Mouse (Mus musculus): ENCODE results near the gene Fsip1. TPM values are rescaled to one million over a fixed set of nuclear protein-coding genes. Genes with fewer than 3 reads are reported as not detected.
A peak's percentile ranks its signal among the peaks of the same experiment; 100 is the strongest.

Gene Fsip1
- polyA plus RNA-seq, 2 experiments: 0.32 to 0.40 TPM

DNA sequence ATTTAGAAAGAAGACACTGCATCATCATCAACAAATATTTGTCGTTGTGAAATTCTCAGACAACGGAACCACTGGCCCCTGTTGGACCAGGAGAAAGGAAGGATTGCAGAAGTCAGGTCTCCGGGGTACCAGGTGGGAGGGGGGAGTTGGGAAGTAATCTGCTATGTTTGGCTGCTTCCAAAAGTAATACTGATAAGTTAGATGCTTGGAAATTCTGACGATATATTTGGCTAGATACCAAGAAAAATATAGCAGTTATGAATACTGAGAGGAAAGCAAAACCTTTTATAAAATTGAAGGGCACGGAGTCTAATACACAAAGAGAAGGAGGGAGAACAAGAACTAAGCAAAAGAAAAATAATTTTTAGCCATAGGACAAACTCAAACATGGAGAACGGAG is 117.5 kb downstream of the Fsip1 start:
- no peak overlapping the region for H3K4me2 ChIP-seq (replicated peaks; ENCODE audit: low read depth, low read length, severe bottlenecking)
- H3K9ac ChIP-seq (ENCODE audit: low read depth, low read length, severe bottlenecking): no peak overlapping the region
- no peak overlapping the region for H3K4me3 ChIP-seq (replicated peaks; ENCODE audit: low read length)
- no peak overlapping the region for H3K27ac ChIP-seq (replicated peaks; ENCODE audit: low read depth, low read length)
- H3K9me3 ChIP-seq (ENCODE audit: control insufficient read depth, low read length): no peaks in the 10 kb centered on the region
- no peak for TF ChIP-seq POLR2A (IDR thresholded peaks at IDR 0.05; ENCODE audit: borderline replicate concordance, extremely low read depth, insufficient read depth, insufficient read length)
- WGBS: 74% methylated on average over 6 of the region's 6 CpGs
- no peaks in the 10 kb centered on the region for H3K27me3 ChIP-seq (ENCODE audit: control insufficient read depth, insufficient read depth, low read length)
- ATAC-seq (ENCODE audit: low FRiP score, low read depth): no peak
- no peaks in the 10 kb centered on the region; the same call in 1 of the 2 replicates for H3K4me1 ChIP-seq (ENCODE audit: control insufficient read depth, insufficient read depth, low read length)
- DNase-seq (ENCODE audit: low spot score): peak; percentile 68
- H3K36me3 ChIP-seq (ENCODE audit: control insufficient read depth, insufficient read depth, low read length): no peaks in the 10 kb centered on the region

DNA sequence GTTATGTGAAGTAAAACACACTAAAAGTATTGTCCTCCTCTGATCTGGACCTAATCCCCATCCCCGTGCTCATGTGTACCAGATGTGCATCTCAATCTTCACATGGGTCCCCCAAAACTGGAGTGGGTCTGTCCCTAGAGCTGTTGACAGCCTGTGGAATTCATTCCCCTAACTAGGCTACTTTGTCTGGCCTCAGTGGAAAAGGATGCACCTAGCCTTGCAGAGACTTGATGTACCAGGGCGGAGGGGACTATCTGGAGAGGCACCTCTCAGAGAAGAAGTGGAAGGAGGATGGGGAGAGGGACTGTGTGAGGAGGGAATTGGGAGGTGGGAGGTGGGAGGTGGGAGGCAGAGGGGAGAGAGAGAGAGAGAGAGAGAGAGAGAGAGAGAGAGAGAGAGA is 119.0 kb downstream of the Fsip1 start:
- H3K4me2 ChIP-seq (replicated peaks; ENCODE audit: low read depth, low read length, severe bottlenecking): no peak overlapping the region
- TF ChIP-seq POLR2A (IDR thresholded peaks at IDR 0.05; ENCODE audit: borderline replicate concordance, extremely low read depth, insufficient read depth, insufficient read length): no peak
- H3K27me3 ChIP-seq (ENCODE audit: control insufficient read depth, insufficient read depth, low read length): no peaks in the 10 kb centered on the region
- H3K9me3 ChIP-seq (ENCODE audit: control insufficient read depth, low read length): no peaks in the 10 kb centered on the region
- DNase-seq (ENCODE audit: low spot score): no peak
- no peak overlapping the region for H3K9ac ChIP-seq (ENCODE audit: low read depth, low read length, severe bottlenecking)
- no peaks in the 10 kb centered on the region for H3K36me3 ChIP-seq (ENCODE audit: control insufficient read depth, insufficient read depth, low read length)
- H3K27ac ChIP-seq (replicated peaks; ENCODE audit: low read depth, low read length): no peak overlapping the region
- ATAC-seq (ENCODE audit: low FRiP score, low read depth): no peak
- no peaks in the 10 kb centered on the region; the same call in 1 of the 2 replicates for H3K4me1 ChIP-seq (ENCODE audit: control insufficient read depth, insufficient read depth, low read length)
- 81% methylated on average over 2 of the region's 2 CpGs for WGBS
- no peak overlapping the region for H3K4me3 ChIP-seq (replicated peaks; ENCODE audit: low read length)

DNA sequence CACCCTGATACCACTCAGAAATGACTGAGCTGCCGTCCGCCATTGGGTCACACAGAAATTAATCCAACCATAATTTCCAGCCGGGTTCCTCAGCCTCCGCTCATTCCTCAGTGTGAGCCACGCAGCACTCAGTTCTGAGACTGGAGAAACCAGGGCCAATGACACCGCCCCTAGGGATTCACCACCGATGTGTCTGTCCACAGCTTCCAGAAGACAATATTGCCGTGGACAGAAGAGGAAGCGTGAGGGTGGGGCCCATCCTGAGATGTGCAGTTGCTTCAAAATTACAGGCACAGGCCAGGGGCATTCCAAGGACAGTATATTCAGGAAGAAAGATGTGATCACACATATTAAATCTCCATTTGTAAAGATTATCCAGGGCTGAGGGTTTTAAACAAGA is 119.7 kb downstream of the Fsip1 start:
- H3K4me3 ChIP-seq (replicated peaks; ENCODE audit: low read length): no peak overlapping the region
- H3K27me3 ChIP-seq (ENCODE audit: control insufficient read depth, insufficient read depth, low read length): no peaks in the 10 kb centered on the region
- 88% methylated on average over 9 of the region's 9 CpGs for WGBS
- H3K9me3 ChIP-seq (ENCODE audit: control insufficient read depth, low read length): no peaks in the 10 kb centered on the region
- H3K9ac ChIP-seq (ENCODE audit: low read depth, low read length, severe bottlenecking): no peak overlapping the region
- no peak overlapping the region for H3K27ac ChIP-seq (replicated peaks; ENCODE audit: low read depth, low read length)
- no peak for DNase-seq (ENCODE audit: low spot score)
- H3K36me3 ChIP-seq (ENCODE audit: control insufficient read depth, insufficient read depth, low read length): no peaks in the 10 kb centered on the region
- H3K4me2 ChIP-seq (replicated peaks; ENCODE audit: low read depth, low read length, severe bottlenecking): no peak overlapping the region
- TF ChIP-seq POLR2A (IDR thresholded peaks at IDR 0.05; ENCODE audit: borderline replicate concordance, extremely low read depth, insufficient read depth, insufficient read length): no peak
- no peak for ATAC-seq (ENCODE audit: low FRiP score, low read depth)
- H3K4me1 ChIP-seq (ENCODE audit: control insufficient read depth, insufficient read depth, low read length): no peaks in the 10 kb centered on the region; the same call in 1 of the 2 replicates

DNA sequence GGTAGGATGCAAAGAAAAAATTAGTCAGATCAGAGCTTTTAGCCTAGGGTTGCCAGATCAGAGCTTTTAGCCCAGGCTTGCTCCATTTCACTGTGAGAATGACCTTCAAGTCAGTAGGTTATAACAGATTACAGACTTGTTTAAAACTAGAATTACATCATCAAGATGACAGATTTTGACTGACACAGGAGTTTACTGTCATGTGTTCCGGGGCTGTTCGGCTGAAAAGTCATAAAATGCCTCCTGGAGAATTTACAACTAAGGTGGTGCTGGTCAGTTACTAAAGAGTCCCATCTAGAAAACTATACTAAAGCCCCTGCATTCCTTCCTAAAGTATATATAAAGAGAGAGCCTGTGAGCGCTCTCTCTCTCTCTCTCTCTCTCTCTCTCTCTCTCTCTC is 128.5 kb downstream of the Fsip1 start:
- Histone ChIP-seq H3K9ac (ENCODE audit: low read depth, low read length, severe bottlenecking) (no peak overlapping the region), H3K4me2 (replicated peaks; ENCODE audit: low read depth, low read length, severe bottlenecking) (no peak overlapping the region), H3K4me3 (replicated peaks; ENCODE audit: low read length) (no peak overlapping the region), H3K4me1 (ENCODE audit: control insufficient read depth, insufficient read depth, low read length) (no peaks in the 10 kb centered on the region), H3K36me3 (ENCODE audit: control insufficient read depth, insufficient read depth, low read length) (peaks cover 28% of the 10 kb centered on the region), H3K9me3 (ENCODE audit: control insufficient read depth, low read length) (no peaks in the 10 kb centered on the region), H3K27ac (replicated peaks; ENCODE audit: low read depth, low read length) (no peak overlapping the region), H3K27me3 (ENCODE audit: control insufficient read depth, insufficient read depth, low read length) (no peaks in the 10 kb centered on the region)
- 11% methylated on average over 3 of the region's 3 CpGs for WGBS
- DNase-seq (ENCODE audit: low spot score): no peak
- no peak for ATAC-seq (ENCODE audit: low FRiP score, low read depth)
- TF ChIP-seq POLR2A (IDR thresholded peaks at IDR 0.05; ENCODE audit: borderline replicate concordance, extremely low read depth, insufficient read depth, insufficient read length): no peak

DNA sequence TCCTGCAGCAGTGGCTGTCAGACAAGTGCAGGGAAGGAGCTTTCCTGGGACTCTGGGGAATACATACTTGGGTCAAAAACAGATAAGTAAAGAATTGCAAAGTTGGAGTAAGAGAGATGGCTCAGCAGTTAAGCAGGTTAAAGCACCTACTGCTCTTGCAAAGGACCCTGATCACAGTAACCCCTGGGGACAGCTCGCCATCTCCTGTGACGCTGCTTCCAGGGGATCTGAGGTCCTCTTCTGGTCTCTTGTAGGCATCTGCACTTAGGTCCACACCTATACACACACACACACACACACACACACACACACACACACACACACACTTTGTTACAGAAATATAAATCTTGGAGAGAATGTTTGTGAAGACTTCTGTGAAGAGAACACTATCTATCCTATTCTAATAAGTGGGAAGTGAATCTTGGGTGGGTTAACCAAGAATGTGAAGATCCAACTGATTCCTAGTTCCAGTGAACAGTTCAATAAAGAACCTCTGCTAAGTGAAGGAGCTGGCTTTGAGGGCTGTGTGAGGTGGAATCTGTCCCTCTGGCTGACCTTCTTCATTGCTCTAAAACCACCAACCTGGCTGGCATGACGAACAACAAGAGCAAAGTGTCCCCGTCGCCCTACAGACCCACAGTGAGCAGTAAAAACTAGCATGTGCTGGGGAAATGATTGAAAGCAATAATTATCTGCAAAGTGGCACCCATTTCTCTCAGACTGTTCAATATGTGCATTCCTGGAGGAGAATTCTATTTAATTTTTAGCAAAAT is 129.1 kb downstream of the Fsip1 start:
- H3K9me3 ChIP-seq (ENCODE audit: control insufficient read depth, low read length): no peaks in the 10 kb centered on the region
- H3K36me3 ChIP-seq (ENCODE audit: control insufficient read depth, insufficient read depth, low read length): peaks cover 35% of the 10 kb centered on the region
- no peak for TF ChIP-seq POLR2A (IDR thresholded peaks at IDR 0.05; ENCODE audit: borderline replicate concordance, extremely low read depth, insufficient read depth, insufficient read length)
- H3K9ac ChIP-seq (ENCODE audit: low read depth, low read length, severe bottlenecking): no peak overlapping the region
- WGBS: 63% methylated on average over 5 of the region's 5 CpGs
- DNase-seq (ENCODE audit: low spot score) (no peak), ATAC-seq (ENCODE audit: low FRiP score, low read depth) (no peak)
- H3K4me2 ChIP-seq (replicated peaks; ENCODE audit: low read depth, low read length, severe bottlenecking): no peak overlapping the region
- H3K27me3 ChIP-seq (ENCODE audit: control insufficient read depth, insufficient read depth, low read length): no peaks in the 10 kb centered on the region
- no peak overlapping the region for H3K4me3 ChIP-seq (replicated peaks; ENCODE audit: low read length)
- H3K4me1 ChIP-seq (ENCODE audit: control insufficient read depth, insufficient read depth, low read length): no peaks in the 10 kb centered on the region
- no peak overlapping the region for H3K27ac ChIP-seq (replicated peaks; ENCODE audit: low read depth, low read length)
